Mouse (Mus musculus) bone marrow, adult 2 months (tissue): Measurements from ENCODE around the gene Pgm3. TPM values are rescaled to one million over a fixed set of nuclear protein-coding genes. Genes with fewer than 3 reads are reported as not detected.
A peak's percentile ranks its signal among the peaks of the same experiment; 100 is the strongest.
"Not testable (repeated sequence)": the region's sequence is repeated elsewhere in the genome, so short reads cannot be mapped to it uniquely, and the experiment has no call there.

ENCODE experiments used
- H3K27ac ChIP-seq: fragments of 200-500 bp; 2 replicates; pipeline ENCODE4 v1.5.1; 2012; ENCODE audit warnings: low read depth, mild to moderate bottlenecking, control low read depth, inconsistent platforms, low read length; ENCODE audit not compliant: control insufficient read depth, poor library complexity, insufficient read depth
- H3K4me1 ChIP-seq: fragments of 200-500 bp; 2 replicates; pipeline ENCODE4 v1.6.1; 2011; ENCODE audit warnings: low read length; ENCODE audit not compliant: control insufficient read depth, insufficient read depth
- H3K4me3 ChIP-seq: fragments of 200-500 bp; replicated peaks from 2 replicates; pipeline ENCODE3; 2011; ENCODE audit warnings: mild to moderate bottlenecking, low read depth, low read length, control low read depth; ENCODE audit not compliant: control insufficient read depth
- CTCF ChIP-seq: fragments of 200-500 bp; IDR thresholded peaks from 2 replicates; pipeline ENCODE4 v1.5.1; 2011; ENCODE audit warnings: low read length, control low read depth; ENCODE audit not compliant: control insufficient read depth, insufficient read depth
- POLR2A ChIP-seq: fragments of 200-500 bp; IDR thresholded peaks from 2 replicates; pipeline ENCODE4 v1.6.1; 2011; ENCODE audit warnings: low read depth, mild to moderate bottlenecking, control low read depth, low read length, borderline replicate concordance; ENCODE audit not compliant: control insufficient read depth
- WGBS: fragments of 180-500 bp; shearing (Covaris S2); methylation state at CpG from one replicate; pipeline ENCODE4 v1.1.7; 2018; 5-methylcytosine and 5-hydroxymethylcytosine counted together
- polyA plus RNA-seq: library from polyadenylated mRNA; stranded (reverse); fragments of >200 nt; gene quantifications from 2 replicates; pipeline ENCODE4 v1.2.4, GENCODE M21; 2011; ENCODE audit warnings: low replicate concordance; ENCODE audit not compliant: missing spikeins, insufficient read depth, insufficient read length

Gene Pgm3
- 0.95 and 13.4 TPM in 2 replicates for polyA plus RNA-seq

- WGBS = under 1% methylated on average over 59 of the region's 59 CpGs
- no peak for TF ChIP-seq CTCF
- peak; percentile 88 for TF ChIP-seq POLR2A
- Histone ChIP-seq H3K27ac (peak within 1 kb of the TSS; percentile 50; the same call in 1 of the 2 replicates), H3K4me1 (peaks cover 1% of the 10 kb centered on the region; the same call in 1 of the 2 replicates), H3K4me3 (peak within 1 kb of the TSS; percentile 93)
Observed at GRCm38 (mm10) chr9:86571540-86572135, at the start of gene Pgm3, which contains the start of gene Rwdd2a. TSS of gene Pgm3 (minus strand) at chr9:86571842. TSS of gene Rwdd2a (plus strand) at chr9:86571991.

- TF ChIP-seq POLR2A (no peak), CTCF (no peak)
- WGBS = 84% methylated on average over 10 of the region's 10 CpGs
Observed at GRCm38 (mm10) chr9:86619341-86620139, 47.9 kb upstream of the Pgm3 start.

GRCm38 (mm10) chr9:86617837-86618492 lies 46.3 kb upstream of the Pgm3 start:
- WGBS = 61% methylated on average over 7 of the region's 7 CpGs
- Histone ChIP-seq H3K4me1 (no peaks in the 10 kb centered on the region), H3K27ac (no peak overlapping the region), H3K4me3 (no peak overlapping the region)
- TF ChIP-seq CTCF (no peak), POLR2A (no peak)

More at GRCm38 (mm10) chr9:86619341-86620139, 47.9 kb upstream of the Pgm3 start:
- Histone ChIP-seq H3K4me1 (no peaks in the 10 kb centered on the region), H3K4me3 (no peak overlapping the region), H3K27ac (no peak overlapping the region)

GRCm38 (mm10) chr9:86615765-86616164 lies 44.1 kb upstream of the Pgm3 start:
- 75% methylated on average over 1 of the region's 1 CpGs for WGBS
- H3K27ac ChIP-seq = no peak overlapping the region

GRCm38 (mm10) chr9:86612091-86612490 lies 40.4 kb upstream of the Pgm3 start:
- WGBS = 89% methylated on average over 4 of the region's 4 CpGs
- H3K4me1 ChIP-seq = no peaks in the 10 kb centered on the region
- TF ChIP-seq POLR2A (no peak), CTCF (no peak)
- H3K27ac ChIP-seq = no peak overlapping the region
- no peak overlapping the region for H3K4me3 ChIP-seq

More at GRCm38 (mm10) chr9:86615765-86616164, 44.1 kb upstream of the Pgm3 start:
- H3K4me1 ChIP-seq = no peaks in the 10 kb centered on the region
- H3K4me3 ChIP-seq = no peak overlapping the region
- TF ChIP-seq CTCF (no peak), POLR2A (no peak)

GRCm38 (mm10) chr9:86605776-86606175 lies 34.1 kb upstream of the Pgm3 start:
- no peaks in the 10 kb centered on the region for H3K4me1 ChIP-seq
- TF ChIP-seq CTCF (no peak), POLR2A (no peak)
- 90% methylated on average over 6 of the region's 6 CpGs for WGBS
- H3K27ac ChIP-seq = no peak overlapping the region
- H3K4me3 ChIP-seq = no peak overlapping the region

GRCm38 (mm10) chr9:86599723-86600303 lies 28.2 kb upstream of the Pgm3 start:
- no peak for TF ChIP-seq CTCF
- TF ChIP-seq POLR2A = no peak
- H3K27ac ChIP-seq = no peak overlapping the region
- 66% methylated on average over 8 of the region's 8 CpGs for WGBS
- no peaks in the 10 kb centered on the region for H3K4me1 ChIP-seq
- H3K4me3 ChIP-seq = no peak overlapping the region

- H3K27ac ChIP-seq, H3K4me1 ChIP-seq, H3K4me3 ChIP-seq: not testable (repeated sequence)
Observed at GRCm38 (mm10) chr9:86596983-86597382, 25.3 kb upstream of the Pgm3 start.

- H3K27ac ChIP-seq, H3K4me3 ChIP-seq, H3K4me1 ChIP-seq: not testable (repeated sequence)
- WGBS = 70% methylated on average over 10 of the region's 10 CpGs
Observed at GRCm38 (mm10) chr9:86594357-86594767, 22.7 kb upstream of the Pgm3 start.
